Mouse (Mus musculus): Measurements from ENCODE around the gene Pepd.

Gene Pepd

GRCm38 (mm10) chr7:34983702-34984475 lies 71.7 kb downstream of the Pepd start:
- DNase-seq (ENCODE audit: low spot score in 2 of 2), result no peak

GRCm38 (mm10) chr7:34984526-34985133 lies 72.5 kb downstream of the Pepd start:
- DNase-seq (ENCODE audit: low spot score in 2 of 2), result no peak

GRCm38 (mm10) chr7:34985216-34985615 lies 73.0 kb downstream of the Pepd start:
- DNase-seq (ENCODE audit: low spot score in 2 of 2), result no peak

GRCm38 (mm10) chr7:34985646-34986045 lies 73.5 kb downstream of the Pepd start:
- DNase-seq (ENCODE audit: low spot score in 2 of 2), result no peak

GRCm38 (mm10) chr7:34986575-34987150 lies 74.5 kb downstream of the Pepd start:
- DNase-seq (ENCODE audit: low spot score in 2 of 2), result no peak

GRCm38 (mm10) chr7:34987258-34987657 lies 75.1 kb downstream of the Pepd start:
- DNase-seq (ENCODE audit: low spot score in 2 of 2), result no peak

GRCm38 (mm10) chr7:34988488-34988887 lies 76.3 kb downstream of the Pepd start:
- DNase-seq (ENCODE audit: low spot score in 2 of 2), result no peak

GRCm38 (mm10) chr7:34991731-34992246 lies 79.6 kb downstream of the Pepd start:
- no peak for DNase-seq (ENCODE audit: low spot score in 2 of 2)

- DNase-seq (ENCODE audit: low spot score in 2 of 2), result no peak
Measured at GRCm38 (mm10) chr7:34992766-34993165, 80.6 kb downstream of the Pepd start.

GRCm38 (mm10) chr7:34995872-34996662 lies 83.9 kb downstream of the Pepd start:
- no peak for DNase-seq (ENCODE audit: low spot score in 2 of 2)

- DNase-seq (ENCODE audit: low spot score in 2 of 2), result peak; percentile 21 to 27
Measured at GRCm38 (mm10) chr7:35000839-35001238, 88.7 kb downstream of the Pepd start.

- no peak for DNase-seq (ENCODE audit: low spot score in 2 of 2)
Measured at GRCm38 (mm10) chr7:35003171-35003737, 91.1 kb downstream of the Pepd start.

- DNase-seq (ENCODE audit: low spot score in 2 of 2), result no peak
Measured at GRCm38 (mm10) chr7:35006661-35007060, 94.5 kb downstream of the Pepd start.

- DNase-seq (ENCODE audit: low spot score in 2 of 2), result no peak
Measured at GRCm38 (mm10) chr7:35013228-35013627, 101.0 kb downstream of the Pepd start.

- no peak for DNase-seq (ENCODE audit: low spot score in 2 of 2)
Measured at GRCm38 (mm10) chr7:35015252-35015651, 103.1 kb downstream of the Pepd start.

GRCm38 (mm10) chr7:35021365-35021764 lies 109.2 kb downstream of the Pepd start:
- no peak for DNase-seq (ENCODE audit: low spot score in 2 of 2)

- no peak for DNase-seq (ENCODE audit: low spot score in 2 of 2)
Measured at GRCm38 (mm10) chr7:35023251-35023650, 111.1 kb downstream of the Pepd start.

- no peak for DNase-seq (ENCODE audit: low spot score in 2 of 2)
Measured at GRCm38 (mm10) chr7:35024426-35024825, 112.2 kb downstream of the Pepd start.

- DNase-seq (ENCODE audit: low spot score in 2 of 2), result peak; percentile 60 to 79
Measured at GRCm38 (mm10) chr7:35025409-35026275, 113.5 kb downstream of the Pepd start.

GRCm38 (mm10) chr7:35026276-35026630 lies 114.1 kb downstream of the Pepd start:
- DNase-seq (ENCODE audit: low spot score in 2 of 2), result no peak

- no peak for DNase-seq (ENCODE audit: low spot score in 2 of 2)
Measured at GRCm38 (mm10) chr7:35026838-35027291, 114.7 kb downstream of the Pepd start.
